8 mouse cellular contexts compared by ENCODE assay signal in the genomic region with DNA sequence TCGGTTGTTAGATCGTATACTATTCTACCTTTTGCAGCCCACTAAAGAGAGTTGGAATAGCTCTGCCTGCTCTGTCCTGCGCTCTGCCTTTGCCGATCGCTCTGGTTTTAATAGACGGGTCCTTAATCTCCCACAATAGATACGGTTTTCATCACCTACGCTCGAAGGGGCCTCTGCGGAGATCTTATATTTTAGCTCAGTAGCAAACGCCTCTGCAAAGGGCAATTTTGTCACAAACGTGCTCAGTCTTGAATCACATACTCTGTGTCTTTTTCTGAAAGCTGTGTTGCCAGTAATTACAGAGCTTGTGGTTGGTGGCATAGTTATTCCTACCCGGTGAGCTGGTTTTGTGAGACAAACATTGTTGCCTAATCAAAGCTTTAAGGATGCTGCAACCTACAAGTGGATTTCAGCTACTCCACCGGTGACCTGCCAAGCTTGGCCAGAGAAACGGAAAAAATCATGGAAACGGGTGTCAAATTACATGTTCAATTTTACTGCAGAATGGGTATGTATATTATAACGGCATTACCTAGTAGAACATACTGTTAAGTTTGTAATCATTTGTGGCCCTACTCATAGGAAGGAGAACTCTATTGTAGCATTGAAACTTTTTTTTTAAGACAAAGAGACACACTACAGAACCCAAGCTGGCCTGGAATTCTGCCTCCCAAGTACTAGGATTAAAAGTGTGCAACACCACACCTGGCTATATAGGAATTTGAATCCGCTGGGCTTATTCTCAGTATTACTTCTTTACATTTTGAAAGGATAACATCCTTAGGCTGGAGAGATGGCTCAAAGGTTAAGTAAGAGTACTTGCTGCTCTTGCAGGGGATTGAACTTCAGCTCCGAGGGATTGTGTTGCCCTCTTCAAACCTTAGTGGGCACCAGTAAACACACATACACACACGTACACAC. TPM values are rescaled to one million over a fixed set of nuclear protein-coding genes. Genes with fewer than 3 reads are reported as not detected.
DNase-seq lines count a peak whose midpoint lies in the region; ATAC-seq and TF ChIP-seq lines count a peak whose summit lies in the region.

No protein-coding gene starts in this region.

- no peaks in the 10 kb centered on the region for H3K36me3 ChIP-seq in kidney, adult 2 months (ENCODE audit: control insufficient read depth, insufficient read depth, low read length)
- peaks cover 6% of the 10 kb centered on the region for H3K36me3 ChIP-seq in hindbrain, embryonic 12.5 days

- no peak for TF ChIP-seq CTCF in kidney, adult 2 months (conservative IDR thresholded peaks at IDR 0.05; ENCODE audit: insufficient read depth, insufficient read length, low read depth, low read length)

- H3K4me3 ChIP-seq in kidney, adult 2 months (ENCODE audit: insufficient read depth, low read depth, low read length): peak overlapping the region; percentile 44
- peak overlapping the region; percentile 89 for H3K4me3 ChIP-seq in hindbrain, embryonic 12.5 days

- H3K27ac ChIP-seq in kidney, adult 2 months (ENCODE audit: insufficient read depth, low read depth, low read length): no peak overlapping the region
- H3K27ac ChIP-seq in hindbrain, embryonic 12.5 days: no peak overlapping the region

- H3K4me1 ChIP-seq in kidney, adult 2 months (ENCODE audit: control insufficient read depth, insufficient read depth, low read length): no peaks in the 10 kb centered on the region; the same call in 1 of the 2 replicates
- H3K4me1 ChIP-seq in hindbrain, embryonic 12.5 days: no peaks in the 10 kb centered on the region; the same call in 1 of the 2 replicates

- no peak for DNase-seq in kidney, adult 2 months
- DNase-seq in kidney, adult 11 months: no peak
- peak; percentile 28 for DNase-seq in brain, adult 2 months (ENCODE audit: low read depth, low spot score)
- peak; percentile 48 for DNase-seq in lung, postnatal 36 days
- DNase-seq in left cerebral cortex, adult 9 months (ENCODE audit: low spot score in 2 of 2): no peak
- no peak for DNase-seq in spleen, adult 12 weeks (ENCODE audit: low spot score)
- DNase-seq in layer of hippocampus, postnatal 14 days (ENCODE audit: low spot score in 2 of 2): no peak

- H3K27me3 ChIP-seq in kidney, adult 2 months (replicated peaks; ENCODE audit: control insufficient read depth, insufficient read depth, low read length): no peaks in the 10 kb centered on the region; the same call in 1 of the 2 replicates
- H3K27me3 ChIP-seq in hindbrain, embryonic 12.5 days: no peaks in the 10 kb centered on the region

- no peaks in the 10 kb centered on the region for H3K9me3 ChIP-seq in hindbrain, embryonic 12.5 days (replicated peaks)

- H3K4me2 ChIP-seq in hindbrain, embryonic 12.5 days (replicated peaks): peak overlapping the region; percentile 95

- peak overlapping the region; percentile 42; the same call in 1 of the 2 replicates for H3K9ac ChIP-seq in hindbrain, embryonic 12.5 days

- no peak for TF ChIP-seq POLR2A in kidney, adult 2 months (IDR thresholded peaks at IDR 0.05; ENCODE audit: low read depth, low read length)

- no peak for ATAC-seq in hindbrain, embryonic 12.5 days (ENCODE audit: low FRiP score)

- 32% methylated on average over 20 of the region's 20 CpGs for WGBS in kidney, adult 2 months
- WGBS in hindbrain, embryonic 12.5 days: 41% methylated on average over 20 of the region's 20 CpGs

RNA-seq across cellular contexts. Expression of a gene that starts 1.1 kb away (rescaled TPM):
- polyA plus RNA-seq in kidney, adult 2 months (2012; rRNA removed): 73.1 and 77.4 TPM in 2 replicates
- 81.3 and 85.6 TPM in 2 replicates for polyA plus RNA-seq in hindbrain, embryonic 12.5 days (2016; fragmentation: Nextera tagmentation; extraction: Ambion mirVana)
- 10 to 100 TPM; 94.3 to 95.8 TPM for total RNA-seq in layer of hippocampus, postnatal 14 days (2021)

RNA-seq across cellular contexts. Expression of a gene that starts 13.6 kb away (rescaled TPM):
- 22.7 and 23.9 TPM in 2 replicates for polyA plus RNA-seq in kidney, adult 2 months (2012; rRNA removed)
- 100 and 101 TPM in 2 replicates for polyA plus RNA-seq in hindbrain, embryonic 12.5 days (2016; fragmentation: Nextera tagmentation; extraction: Ambion mirVana)
- 10 to 100 TPM; 34.0 to 38.9 TPM for total RNA-seq in layer of hippocampus, postnatal 14 days (2021)

RNA-seq across cellular contexts. Expression of a gene that starts 13.8 kb away (rescaled TPM):
- 159 and 174 TPM in 2 replicates for polyA plus RNA-seq in kidney, adult 2 months (2012; rRNA removed)
- polyA plus RNA-seq in hindbrain, embryonic 12.5 days (2016; fragmentation: Nextera tagmentation; extraction: Ambion mirVana): 37.6 and 39.5 TPM in 2 replicates
- total RNA-seq in layer of hippocampus, postnatal 14 days (2021): 10 to 100 TPM; 11.2 to 14.2 TPM

Comparison
In these comparisons a context has a peak if more than half of its experiments do, and no peak if none do; other contexts are left out.
1. DNase-seq: peak in brain, adult 2 months (single experiment) and lung, postnatal 36 days (single experiment); none in kidney, adult 2 months (single experiment), kidney, adult 11 months (single experiment), left cerebral cortex, adult 9 months (0 of 2), spleen, adult 12 weeks (single experiment) and layer of hippocampus, postnatal 14 days (0 of 2).